Mouse (Mus musculus) olfactory bulb, adult 2 months (tissue): ENCODE measurements around the gene Hbq1a.

Experiments used
- CTCF ChIP-seq: fragments of 200-500 bp; IDR thresholded peaks from 2 replicates; pipeline ENCODE4 v1.5.1; 2012; ENCODE audit warnings: low read depth, mild to moderate bottlenecking, low read length, moderate library complexity; ENCODE audit not compliant: insufficient read depth
- POLR2A ChIP-seq: fragments of 200-500 bp; IDR thresholded peaks from 2 replicates; pipeline ENCODE4 v1.6.1; 2012; ENCODE audit warnings: mild to moderate bottlenecking, low read depth, low read length, moderate library complexity; ENCODE audit not compliant: insufficient read depth

DNA sequence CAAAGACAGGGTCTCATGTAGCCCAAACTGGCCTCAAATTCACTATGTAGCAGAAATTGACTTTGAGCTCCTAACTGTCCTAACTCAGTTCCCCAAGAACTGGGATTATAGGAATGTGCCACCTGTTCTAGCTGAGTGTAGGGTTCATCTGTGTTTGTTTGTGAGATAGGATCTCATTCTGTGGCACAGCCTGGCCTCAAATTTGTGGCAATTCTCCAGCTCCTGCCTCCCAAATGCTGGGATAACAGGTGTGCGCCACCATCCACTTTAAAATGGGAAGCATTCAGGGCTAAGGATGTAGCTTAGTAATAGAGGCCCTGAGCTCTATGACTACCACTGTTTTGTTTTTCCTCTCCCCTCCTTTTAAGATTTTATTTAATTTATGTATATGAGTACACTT is 46.7 kb upstream of the Hbq1a start:
- no peak for TF ChIP-seq CTCF
- TF ChIP-seq POLR2A: no peak
